Comparison of ENCODE assay signal across 8 mouse cellular contexts in genomic region chr3:138142052-138142732, GRCm38 (mm10). TPM values are rescaled to one million over a fixed set of nuclear protein-coding genes. Genes with fewer than 3 reads are reported as not detected.
DNase-seq lines count a peak whose midpoint lies in the region; ATAC-seq lines count a peak whose summit lies in the region.

No protein-coding gene starts in this region.

- intact Hi-C loops in left cerebral cortex, postnatal 36 days (cut with DNase I): loop anchor here (5.0 kb wide), 3 partner anchors 60 to 225 kb away; partner anchors contain the start of gene Lamtor3

- H3K9me3 ChIP-seq in erythroblast, embryonic 14.5 days (ENCODE audit: control insufficient read depth, low read length): peaks cover 3% of the 10 kb centered on the region; the same call in 1 of the 2 replicates
- no peaks in the 10 kb centered on the region for H3K9me3 ChIP-seq in forebrain, embryonic 14.5 days (replicated peaks; ENCODE audit: control insufficient read depth, low read length)
- no peaks in the 10 kb centered on the region for H3K9me3 ChIP-seq in intestine, embryonic 14.5 days (ENCODE audit: control insufficient read depth, low read length)
- H3K9me3 ChIP-seq in neural tube, embryonic 14.5 days (ENCODE audit: control insufficient read depth, low read length): no peaks in the 10 kb centered on the region

- 64% methylated on average over 4 of the region's 4 CpGs for WGBS in forebrain, embryonic 14.5 days
- WGBS in intestine, embryonic 14.5 days: 63% methylated on average over 4 of the region's 4 CpGs
- WGBS in neural tube, embryonic 14.5 days: 51% methylated on average over 4 of the region's 4 CpGs

- DNase-seq in adipocyte (ENCODE audit: low spot score): peak; percentile 52
- DNase-seq in forebrain, embryonic 14.5 days (ENCODE audit: low spot score): peak; percentile 16
- DNase-seq in intestine, embryonic 14.5 days (ENCODE audit: low spot score): peak; percentile 50
- no peak for DNase-seq in left cerebral cortex, postnatal 36 days (ENCODE audit: low spot score in 2 of 2)
- no peak for DNase-seq in layer of hippocampus, adult 9-10 months (ENCODE audit: low spot score)

- H3K4me3 ChIP-seq in erythroblast, embryonic 14.5 days (replicated peaks): peak overlapping the region; percentile 95
- peak overlapping the region; percentile 51 for H3K4me3 ChIP-seq in forebrain, embryonic 14.5 days (ENCODE audit: low read depth, low read length)
- peak overlapping the region; percentile 70 for H3K4me3 ChIP-seq in intestine, embryonic 14.5 days (ENCODE audit: low read depth, low read length)
- peak overlapping the region; percentile 55 for H3K4me3 ChIP-seq in neural tube, embryonic 14.5 days (ENCODE audit: low read depth, low read length)

- no peak for ATAC-seq in erythroblast, adult 5-6 weeks (replicated peaks; ENCODE audit: low FRiP score, poor library complexity, severe bottlenecking)
- no peak for ATAC-seq in forebrain, embryonic 14.5 days
- ATAC-seq in intestine, embryonic 14.5 days (replicated peaks; ENCODE audit: low FRiP score, low TSS enrichment, low read depth): no peak
- no peak for ATAC-seq in neural tube, embryonic 14.5 days (ENCODE audit: low read depth)

- peak overlapping the region; percentile 13; the same call in 1 of the 2 replicates for H3K9ac ChIP-seq in forebrain, embryonic 14.5 days (ENCODE audit: low read length)
- peak overlapping the region; percentile 89 for H3K9ac ChIP-seq in intestine, embryonic 14.5 days (ENCODE audit: low read length)
- H3K9ac ChIP-seq in neural tube, embryonic 14.5 days (replicated peaks; ENCODE audit: low read depth, low read length): 0 out of 2 replicates have a peak overlapping the region, but pooled peaks have one; percentile 28

- H3K27ac ChIP-seq in forebrain, embryonic 14.5 days (ENCODE audit: low read depth, low read length): no peak overlapping the region
- no peak overlapping the region for H3K27ac ChIP-seq in intestine, embryonic 14.5 days (ENCODE audit: low read depth)
- H3K27ac ChIP-seq in neural tube, embryonic 14.5 days (ENCODE audit: low read depth, low read length): no peak overlapping the region

- no peaks in the 10 kb centered on the region for H3K27me3 ChIP-seq in erythroblast, embryonic 14.5 days (ENCODE audit: control insufficient read depth)
- no peaks in the 10 kb centered on the region for H3K27me3 ChIP-seq in forebrain, embryonic 14.5 days (replicated peaks; ENCODE audit: control insufficient read depth, insufficient read depth, low read length)
- H3K27me3 ChIP-seq in intestine, embryonic 14.5 days (replicated peaks; ENCODE audit: control insufficient read depth, insufficient read depth, low read length): no peaks in the 10 kb centered on the region
- no peaks in the 10 kb centered on the region for H3K27me3 ChIP-seq in neural tube, embryonic 14.5 days (ENCODE audit: control insufficient read depth, insufficient read depth, low read length)

- H3K4me2 ChIP-seq in forebrain, embryonic 14.5 days (ENCODE audit: low read length): peak overlapping the region; percentile 46
- H3K4me2 ChIP-seq in intestine, embryonic 14.5 days (ENCODE audit: low read length): peak overlapping the region; percentile 59
- peak overlapping the region; percentile 66 for H3K4me2 ChIP-seq in neural tube, embryonic 14.5 days (ENCODE audit: low read depth, low read length)

- H3K36me3 ChIP-seq in erythroblast, embryonic 14.5 days (ENCODE audit: control insufficient read depth): peaks cover 5% of the 10 kb centered on the region
- no peaks in the 10 kb centered on the region for H3K36me3 ChIP-seq in forebrain, embryonic 14.5 days (ENCODE audit: control insufficient read depth, insufficient read depth, low read length)
- H3K36me3 ChIP-seq in intestine, embryonic 14.5 days (ENCODE audit: control insufficient read depth, insufficient read depth, low read length): no peaks in the 10 kb centered on the region
- no peaks in the 10 kb centered on the region for H3K36me3 ChIP-seq in neural tube, embryonic 14.5 days (ENCODE audit: control insufficient read depth, insufficient read depth, low read length)

- peaks cover 14% of the 10 kb centered on the region for H3K4me1 ChIP-seq in erythroblast, embryonic 14.5 days (ENCODE audit: control insufficient read depth)
- H3K4me1 ChIP-seq in forebrain, embryonic 14.5 days (ENCODE audit: control insufficient read depth, insufficient read depth, low read length): no peaks in the 10 kb centered on the region; the same call in 1 of the 2 replicates
- no peaks in the 10 kb centered on the region for H3K4me1 ChIP-seq in intestine, embryonic 14.5 days (replicated peaks; ENCODE audit: control insufficient read depth, insufficient read depth, low read length)
- peaks cover 3% of the 10 kb centered on the region; the same call in 1 of the 2 replicates for H3K4me1 ChIP-seq in neural tube, embryonic 14.5 days (ENCODE audit: control insufficient read depth, insufficient read depth, low read length)

RNA-seq across cellular contexts. Expression of gene Trmt10a, which starts 1.1 kb away (rescaled TPM):
- 0.45 and 0.54 TPM in 2 replicates for polyA plus RNA-seq in erythroblast, embryonic 14.5 days (2012)
- 0.77 and 3.3 TPM in 2 replicates for total RNA-seq in erythroblast, adult 5-6 weeks (2015; ENCODE audit: low replicate concordance)
- total RNA-seq in erythroblast, adult 5-6 weeks (2017; ENCODE audit: low replicate concordance): 3.8 and 12.3 TPM in 2 replicates
- polyA plus RNA-seq in forebrain, embryonic 14.5 days (2014; fragmentation: Nextera tagmentation; extraction: Ambion mirVana): 6.0 and 9.5 TPM in 2 replicates
- polyA plus RNA-seq in intestine, embryonic 14.5 days (2014; fragmentation: Nextera tagmentation; extraction: Ambion mirVana): 11.8 and 13.6 TPM in 2 replicates
- polyA plus RNA-seq in neural tube, embryonic 14.5 days (2014; fragmentation: Nextera tagmentation; extraction: Ambion mirVana): 8.2 and 12.1 TPM in 2 replicates
- total RNA-seq in left cerebral cortex, postnatal 36 days (2021): 1 to 10 TPM; 3.6 to 6.6 TPM

RNA-seq across cellular contexts. Expression of gene Mttp, which starts 2.6 kb away (rescaled TPM):
- 0.02 and 0.04 TPM in 2 replicates for polyA plus RNA-seq in erythroblast, embryonic 14.5 days (2012)
- 0.77 and 1.3 TPM in 2 replicates for total RNA-seq in erythroblast, adult 5-6 weeks (2015; ENCODE audit: low replicate concordance)
- 0.51 and 1.4 TPM in 2 replicates for total RNA-seq in erythroblast, adult 5-6 weeks (2017; ENCODE audit: low replicate concordance)
- 7.5 and 8.6 TPM in 2 replicates for polyA plus RNA-seq in forebrain, embryonic 14.5 days (2014; fragmentation: Nextera tagmentation; extraction: Ambion mirVana)
- 45.3 and 58.6 TPM in 2 replicates for polyA plus RNA-seq in intestine, embryonic 14.5 days (2014; fragmentation: Nextera tagmentation; extraction: Ambion mirVana)
- polyA plus RNA-seq in neural tube, embryonic 14.5 days (2014; fragmentation: Nextera tagmentation; extraction: Ambion mirVana): 8.6 and 9.0 TPM in 2 replicates
- 1 to 10 TPM; 5.6 to 6.2 TPM for total RNA-seq in left cerebral cortex, postnatal 36 days (2021)

RNA-seq across cellular contexts. Expression of gene 4930579F01Rik, which starts 51.4 kb away (rescaled TPM):
- polyA plus RNA-seq in erythroblast, embryonic 14.5 days (2012): not detected in 2 replicates
- not detected in 2 replicates for total RNA-seq in erythroblast, adult 5-6 weeks (2015; ENCODE audit: low replicate concordance)
- not detected in 2 replicates for total RNA-seq in erythroblast, adult 5-6 weeks (2017; ENCODE audit: low replicate concordance)
- polyA plus RNA-seq in forebrain, embryonic 14.5 days (2014; fragmentation: Nextera tagmentation; extraction: Ambion mirVana): not detected in 2 replicates
- polyA plus RNA-seq in intestine, embryonic 14.5 days (2014; fragmentation: Nextera tagmentation; extraction: Ambion mirVana): 0.30 TPM in 1 of 2 replicates, not detected in the other
- polyA plus RNA-seq in neural tube, embryonic 14.5 days (2014; fragmentation: Nextera tagmentation; extraction: Ambion mirVana): not detected in 2 replicates
- not detected for total RNA-seq in left cerebral cortex, postnatal 36 days (2021)

Comparison
In these comparisons a context has a peak if more than half of its experiments do, and no peak if none do; other contexts are left out.
1. DNase-seq: peak in adipocyte (single experiment), forebrain, embryonic 14.5 days (single experiment) and intestine, embryonic 14.5 days (single experiment); none in left cerebral cortex, postnatal 36 days (0 of 2) and layer of hippocampus, adult 9-10 months (single experiment).
2. H3K9ac ChIP-seq: peak in every context shown above with its lines; median percentile 89 in intestine, embryonic 14.5 days; 28 in neural tube, embryonic 14.5 days; 13 in forebrain, embryonic 14.5 days.
3. Peak in every context shown above with its lines, with median percentiles within 50 percentile points of each other: H3K4me3 ChIP-seq and H3K4me2 ChIP-seq.